Mouse (Mus musculus): ENCODE data around the gene Ccdc138. TPM values are rescaled to one million over a fixed set of nuclear protein-coding genes. Genes with fewer than 3 reads are reported as not detected.

Gene Ccdc138
- total RNA-seq, 4 experiments from 2014 or later, result 0.37 to 0.82 (median 0.53) TPM

Other genes starting within 250 kb of the Ccdc138 start
- 10 to 100 TPM; 28.8 to 38.4 (median 35.9) TPM for gene Gcc2, start 242.5 kb upstream of the Ccdc138 start, total RNA-seq (2022)
- gene Lims1, start 174.5 kb upstream of the Ccdc138 start, total RNA-seq (2022), result 100 to 1,000 TPM; 129 to 182 (median 150) TPM
- 10 to 100 TPM; 49.8 to 53.3 (median 51.2) TPM for gene Ranbp2, start 51.0 kb upstream of the Ccdc138 start, total RNA-seq (2022)
- gene Edar, start 177.7 kb downstream of the Ccdc138 start, total RNA-seq (2022), result under 1 TPM; 0.08 to 0.69 (median 0.45) TPM
- not detected for gene Gm17542, start 220.3 kb downstream of the Ccdc138 start, total RNA-seq (2022)

Measured in heart, adult 8-10 months (tissue).